In the genomic region with DNA sequence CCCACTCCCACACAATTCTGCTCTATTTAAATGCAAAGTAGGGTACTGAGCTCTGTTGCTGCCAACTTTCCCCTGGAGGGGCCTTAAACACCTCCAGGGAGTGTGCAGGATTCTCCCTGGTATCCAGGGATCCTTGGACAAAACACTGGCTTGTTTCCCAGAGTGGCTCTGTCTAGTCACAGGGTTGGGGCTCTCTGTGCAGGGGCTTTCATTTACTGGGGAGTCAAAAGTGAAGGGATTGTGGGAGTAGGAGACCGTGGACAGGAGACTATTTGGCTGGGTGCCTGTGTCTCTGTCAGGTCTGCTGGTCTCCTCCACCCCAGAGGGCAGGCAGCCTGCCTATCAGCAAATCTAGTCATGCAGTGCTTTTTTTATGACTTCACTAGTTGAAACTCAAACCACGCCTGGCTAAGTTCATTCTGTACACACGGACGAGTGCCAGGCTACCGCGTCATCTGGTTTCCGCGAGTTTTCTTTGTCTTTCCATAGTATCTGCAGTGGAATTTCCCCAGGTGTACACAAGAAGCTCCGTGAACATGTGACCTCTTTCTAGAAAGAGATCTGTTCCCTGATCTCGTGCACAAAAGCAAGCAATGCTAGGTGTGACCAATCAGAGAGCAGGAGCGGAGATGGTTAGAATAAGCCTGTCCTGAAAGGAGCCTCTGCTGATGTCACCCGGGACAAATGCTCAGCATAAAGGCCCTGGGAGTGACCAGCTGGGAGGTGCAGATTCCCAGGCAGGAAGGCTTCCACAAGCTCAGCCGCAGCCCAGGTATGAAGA, we compare ENCODE assay signal across 8 mouse cellular contexts. TPM values are rescaled to one million over a fixed set of nuclear protein-coding genes. Genes with fewer than 3 reads are reported as not detected.
A peak's percentile ranks its signal among the peaks of the same experiment; 100 is the strongest.
DNase-seq lines count a peak whose midpoint lies in the region; ATAC-seq lines count a peak whose summit lies in the region.

No protein-coding gene starts in this region.

- H3K4me2 ChIP-seq in neural tube, embryonic 14.5 days (ENCODE audit: low read depth, low read length) = peak overlapping the region; percentile 23; the same call in 1 of the 2 replicates

- peak; percentile 30 to 62 for DNase-seq in adrenal gland, adult (ENCODE audit: inconsistent age in 2 of 2, low spot score in 1 of 2)
- no peak for DNase-seq in adrenal gland, adult 8-10 months
- peak; percentile 87 for DNase-seq in urinary bladder, postnatal 14 days (ENCODE audit: low spot score)
- no peak for DNase-seq in urinary bladder, postnatal 10 days (ENCODE audit: low spot score)
- peak; percentile 80 for DNase-seq in kidney, postnatal 10 days
- DNase-seq in T-cell, adult 2 months (ENCODE audit: low spot score) = no peak
- no peak for DNase-seq in gastrocnemius, postnatal 36 days

- WGBS in neural tube, embryonic 14.5 days = 40% methylated on average over 13 of the region's 13 CpGs

- no peaks in the 10 kb centered on the region for H3K36me3 ChIP-seq in neural tube, embryonic 14.5 days (ENCODE audit: control insufficient read depth, insufficient read depth, low read length)

- no peak overlapping the region for H3K4me3 ChIP-seq in neural tube, embryonic 14.5 days (ENCODE audit: low read depth, low read length)

- intact Hi-C loops in gastrocnemius, postnatal 36 days (cut with DNase I) = no loop called here

- peak overlapping the region; percentile 64 for H3K27ac ChIP-seq in neural tube, embryonic 14.5 days (ENCODE audit: low read depth, low read length)

- H3K4me1 ChIP-seq in neural tube, embryonic 14.5 days (ENCODE audit: control insufficient read depth, insufficient read depth, low read length) = no peaks in the 10 kb centered on the region

- H3K9me3 ChIP-seq in neural tube, embryonic 14.5 days (ENCODE audit: control insufficient read depth, low read length) = no peaks in the 10 kb centered on the region

- no peaks in the 10 kb centered on the region for H3K27me3 ChIP-seq in neural tube, embryonic 14.5 days (ENCODE audit: control insufficient read depth, insufficient read depth, low read length)

- ATAC-seq in neural tube, embryonic 14.5 days (ENCODE audit: low read depth) = peak; percentile 94

- H3K9ac ChIP-seq in neural tube, embryonic 14.5 days (replicated peaks; ENCODE audit: low read depth, low read length) = no peak overlapping the region

RNA-seq across cellular contexts. Expression of a gene that starts 1.5 kb away (rescaled TPM):
- 10 to 100 TPM; 70.1 to 87.9 (median 80.8) TPM for total RNA-seq in adrenal gland, adult 8-10 months (2022)
- 89.6 and 97.3 TPM in 2 replicates for polyA plus RNA-seq in neural tube, embryonic 14.5 days (2014; fragmentation: Nextera tagmentation; extraction: Ambion mirVana)
- 10 to 100 TPM; 24.8 to 27.0 TPM for total RNA-seq in gastrocnemius, postnatal 36 days (2021)

RNA-seq across cellular contexts. Expression of a gene that starts 2.8 kb away (rescaled TPM):
- 10 to 100 TPM; 38.1 to 63.0 (median 49.3) TPM for total RNA-seq in adrenal gland, adult 8-10 months (2022)
- 63.4 and 74.7 TPM in 2 replicates for polyA plus RNA-seq in neural tube, embryonic 14.5 days (2014; fragmentation: Nextera tagmentation; extraction: Ambion mirVana)
- 100 to 1,000 TPM; 495 to 686 TPM for total RNA-seq in gastrocnemius, postnatal 36 days (2021)

RNA-seq across cellular contexts. Expression of a gene that starts 54.2 kb away (rescaled TPM):
- total RNA-seq in adrenal gland, adult 8-10 months (2022) = 10 to 100 TPM; 38.1 to 62.3 (median 49.4) TPM
- 97.4 and 121 TPM in 2 replicates for polyA plus RNA-seq in neural tube, embryonic 14.5 days (2014; fragmentation: Nextera tagmentation; extraction: Ambion mirVana)
- 10 to 100 TPM; 29.9 to 31.5 TPM for total RNA-seq in gastrocnemius, postnatal 36 days (2021)

Comparison
In these comparisons a context has a peak if more than half of its experiments do, and no peak if none do; other contexts are left out.
1. DNase-seq: peak in adrenal gland, adult (2 of 2), urinary bladder, postnatal 14 days (single experiment) and kidney, postnatal 10 days (single experiment); none in adrenal gland, adult 8-10 months (single experiment), urinary bladder, postnatal 10 days (single experiment), T-cell, adult 2 months (single experiment) and gastrocnemius, postnatal 36 days (0 of 2).
2. RNA of a gene that starts 2.8 kb away (total RNA-seq): 495 to 686 TPM in gastrocnemius, postnatal 36 days; 38.1 to 63.0 TPM in adrenal gland, adult 8-10 months; every median in the first group is over 4 times any median in the second.